Mouse (Mus musculus) mature B cell (primary cell): Measurements from ENCODE around the gene Kif28.
"Not testable (repeated sequence)": the region's sequence is repeated elsewhere in the genome, so short reads cannot be mapped to it uniquely, and the experiment has no call there.

Source experiments
- in situ Hi-C: fragments of 300-500 bp; cut with MboI; formaldehyde crosslinking; loops from 2 replicates; pipeline ENCODE4 v1.14.3; 2019

Kif28 gene

GRCm38 (mm10) chr1:179745171-179745570 lies at the start of gene Kif28:
Gene Kif28, minus strand, starts transcription at chr1:179745271.
- in situ Hi-C loops: no loop called here

- in situ Hi-C loops: no loop called here
Measured at GRCm38 (mm10) chr1:179787281-179787680, 42.2 kb upstream of the Kif28 start.

- in situ Hi-C loops: no loop called here
Measured at GRCm38 (mm10) chr1:179785502-179785901, 40.4 kb upstream of the Kif28 start.

- in situ Hi-C loops: no loop called here
Measured at GRCm38 (mm10) chr1:179784098-179784497, 39.0 kb upstream of the Kif28 start.

- in situ Hi-C loops: no loop called here
Measured at GRCm38 (mm10) chr1:179776831-179777230, 31.8 kb upstream of the Kif28 start.

GRCm38 (mm10) chr1:179760553-179760952 lies 15.5 kb upstream of the Kif28 start:
- in situ Hi-C loops: no loop called here

GRCm38 (mm10) chr1:179760086-179760485 lies 15.0 kb upstream of the Kif28 start:
- in situ Hi-C loops: no loop called here

- in situ Hi-C loops: no loop called here
Measured at GRCm38 (mm10) chr1:179756477-179756876, 11.4 kb upstream of the Kif28 start.

GRCm38 (mm10) chr1:179753006-179753405 lies 7.9 kb upstream of the Kif28 start:
- in situ Hi-C loops: no loop called here

GRCm38 (mm10) chr1:179752276-179752675 lies 7.2 kb upstream of the Kif28 start:
- in situ Hi-C loops: no loop called here

GRCm38 (mm10) chr1:179743593-179744193 lies 1.4 kb downstream of the Kif28 start:
- in situ Hi-C loops: no loop called here

- in situ Hi-C loops: no loop called here
Measured at GRCm38 (mm10) chr1:179736483-179736882, 8.6 kb downstream of the Kif28 start.

- in situ Hi-C loops: no loop called here
Measured at GRCm38 (mm10) chr1:179734500-179735474, 10.3 kb downstream of the Kif28 start.

GRCm38 (mm10) chr1:179731391-179731790 lies 13.7 kb downstream of the Kif28 start:
- in situ Hi-C loops: no loop called here

- in situ Hi-C loops: no loop called here
Measured at GRCm38 (mm10) chr1:179728661-179729060, 16.4 kb downstream of the Kif28 start.

GRCm38 (mm10) chr1:179722811-179723469 lies 22.1 kb downstream of the Kif28 start:
- in situ Hi-C loops: no loop called here

- in situ Hi-C loops: no loop called here
Measured at GRCm38 (mm10) chr1:179715786-179716185, 29.3 kb downstream of the Kif28 start.

- in situ Hi-C loops: not testable (repeated sequence)
Measured at GRCm38 (mm10) chr1:179715289-179715688, 29.8 kb downstream of the Kif28 start.

- in situ Hi-C loops: no loop called here
Measured at GRCm38 (mm10) chr1:179713367-179713766, 31.7 kb downstream of the Kif28 start.

GRCm38 (mm10) chr1:179712658-179713057 lies 32.4 kb downstream of the Kif28 start:
- in situ Hi-C loops: no loop called here

GRCm38 (mm10) chr1:179710739-179711138 lies 34.3 kb downstream of the Kif28 start:
- in situ Hi-C loops: no loop called here

GRCm38 (mm10) chr1:179709390-179709789 lies 35.7 kb downstream of the Kif28 start:
- in situ Hi-C loops: no loop called here
